ENCODE assay signal across 7 mouse cellular contexts in genomic region chr9:119029568-119029967, GRCm38 (mm10). TPM values are rescaled to one million over a fixed set of nuclear protein-coding genes. Genes with fewer than 3 reads are reported as not detected.
DNase-seq lines count a peak whose midpoint lies in the region; ATAC-seq and TF ChIP-seq lines count a peak whose summit lies in the region.

No protein-coding gene starts in this region.

- DNase-seq in right cerebral cortex, postnatal 10 days (ENCODE audit: low spot score in 2 of 2), result peak; percentile 69
- DNase-seq in right cerebral cortex, postnatal 25 days, result no peak
- peak; percentile 81 for DNase-seq in adrenal gland, postnatal 25 days
- DNase-seq in hindbrain, postnatal 0 days (ENCODE audit: low spot score), result peak; percentile 71
- no peak for DNase-seq in liver, embryonic 14.5 days (ENCODE audit: low read depth in 3 of 3, low spot score in 3 of 3)
- peak; percentile 58 for DNase-seq in right cerebral cortex, postnatal 4 days

- ATAC-seq in hindbrain, postnatal 0 days, result peak; percentile 69
- ATAC-seq in liver, embryonic 14.5 days (ENCODE audit: insufficient read depth), result no peak

- H3K36me3 ChIP-seq in hindbrain, postnatal 0 days (ENCODE audit: insufficient read depth, low read length), result 0 out of 2 replicates have a peak, but pooled peaks cover 3% of the 10 kb centered on the region
- H3K36me3 ChIP-seq in liver, embryonic 14.5 days (replicated peaks; ENCODE audit: control insufficient read depth, insufficient read depth, low read depth), result no peaks in the 10 kb centered on the region

- no peak for TF ChIP-seq POLR2A in embryonic fibroblast, embryonic 13.5 days (IDR thresholded peaks at IDR 0.05; ENCODE audit: low read depth, low read length)

- TF ChIP-seq CTCF in embryonic fibroblast, embryonic 13.5 days (IDR thresholded peaks at IDR 0.05; ENCODE audit: borderline replicate concordance, insufficient read depth, low read length), result peak; percentile 66
- TF ChIP-seq CTCF in hindbrain, postnatal 0 days (IDR thresholded peaks at IDR 0.05; ENCODE audit: low read depth), result peak; percentile 88
- peak; percentile 86 for TF ChIP-seq CTCF in liver, embryonic 14.5 days (IDR thresholded peaks at IDR 0.05; ENCODE audit: low read depth)

- no peaks in the 10 kb centered on the region for H3K9me3 ChIP-seq in hindbrain, postnatal 0 days (ENCODE audit: low read length)
- no peaks in the 10 kb centered on the region for H3K9me3 ChIP-seq in liver, embryonic 14.5 days (ENCODE audit: control insufficient read depth, low read length)

- no peak overlapping the region for H3K9ac ChIP-seq in hindbrain, postnatal 0 days (replicated peaks; ENCODE audit: low read length)
- no peak overlapping the region for H3K9ac ChIP-seq in liver, embryonic 14.5 days (replicated peaks)

- no peak overlapping the region for H3K4me3 ChIP-seq in embryonic fibroblast, embryonic 13.5 days (ENCODE audit: insufficient read depth, low read length)
- no peak overlapping the region for H3K4me3 ChIP-seq in hindbrain, postnatal 0 days (ENCODE audit: low read length)
- no peak overlapping the region for H3K4me3 ChIP-seq in liver, embryonic 14.5 days (ENCODE audit: insufficient read depth in 1 of 2, low read depth in 2 of 2, low read length in 2 of 2)

- 51% methylated on average over 7 of the region's 7 CpGs for WGBS in hindbrain, postnatal 0 days
- WGBS in liver, embryonic 14.5 days (ENCODE audit: insufficient replicate concordance), result 59% methylated on average over 7 of the region's 7 CpGs

- no peak overlapping the region for H3K4me2 ChIP-seq in hindbrain, postnatal 0 days (ENCODE audit: low read depth, low read length)
- no peak overlapping the region for H3K4me2 ChIP-seq in liver, embryonic 14.5 days (ENCODE audit: low read depth)

- TF ChIP-seq EP300 in liver, embryonic 14.5 days (IDR thresholded peaks at IDR 0.05; ENCODE audit: low read depth), result no peak

- peaks cover 3% of the 10 kb centered on the region; the same call in 1 of the 2 replicates for H3K4me1 ChIP-seq in embryonic fibroblast, embryonic 13.5 days (ENCODE audit: control insufficient read depth, insufficient read depth, low read length)
- H3K4me1 ChIP-seq in hindbrain, postnatal 0 days (ENCODE audit: insufficient read depth, low read length), result peaks cover 3% of the 10 kb centered on the region; the same call in 1 of the 2 replicates
- H3K4me1 ChIP-seq in liver, embryonic 14.5 days (replicated peaks; ENCODE audit: control insufficient read depth in 2 of 2, insufficient read depth in 2 of 2, low read length in 1 of 2), result no peaks in the 10 kb centered on the region

- H3K27me3 ChIP-seq in hindbrain, postnatal 0 days (ENCODE audit: insufficient read depth, low read length), result no peaks in the 10 kb centered on the region
- no peaks in the 10 kb centered on the region for H3K27me3 ChIP-seq in liver, embryonic 14.5 days (ENCODE audit: control insufficient read depth, insufficient read depth, low read length)

- no peak overlapping the region for H3K27ac ChIP-seq in embryonic fibroblast, embryonic 13.5 days (ENCODE audit: insufficient read depth, low read length)
- no peak overlapping the region for H3K27ac ChIP-seq in hindbrain, postnatal 0 days
- no peak overlapping the region for H3K27ac ChIP-seq in liver, embryonic 14.5 days

RNA-seq across cellular contexts. Expression of gene Vill, which starts 23.0 kb away (rescaled TPM):
- 0.43 and 1.7 TPM in 2 replicates for total RNA-seq in adrenal gland, postnatal 25 days (2021)
- 12.5 and 16.5 TPM in 2 replicates for polyA plus RNA-seq in embryonic fibroblast, embryonic 13.5 days (2011; ENCODE audit: insufficient read length, low read depth, missing spikeins)
- 4.5 and 5.9 TPM in 2 replicates for total RNA-seq in hindbrain, postnatal 0 days (2014; rRNA removed)
- polyA plus RNA-seq in hindbrain, postnatal 0 days (2015; fragmentation: Nextera tagmentation; extraction: Ambion mirVana), result 3.3 TPM in 2 replicates
- polyA plus RNA-seq in liver, embryonic 14.5 days (2012; rRNA removed), result 9.7 and 10.4 TPM in 2 replicates
- 7.4 and 8.4 TPM in 2 replicates for polyA plus RNA-seq in liver, embryonic 14.5 days (2014; fragmentation: Nextera tagmentation; extraction: Ambion mirVana)

Comparison
In these comparisons a context has a peak if more than half of its experiments do, and no peak if none do; other contexts are left out.
1. DNase-seq: peak in right cerebral cortex, postnatal 10 days (2 of 2), adrenal gland, postnatal 25 days (single experiment), hindbrain, postnatal 0 days (single experiment) and right cerebral cortex, postnatal 4 days (single experiment); none in right cerebral cortex, postnatal 25 days (single experiment) and liver, embryonic 14.5 days (0 of 3).
2. Peak in every context shown above with its lines, with median percentiles within 50 percentile points of each other: CTCF ChIP-seq.